Mouse (Mus musculus): ENCODE measurements around the gene Copz2.

DNA sequence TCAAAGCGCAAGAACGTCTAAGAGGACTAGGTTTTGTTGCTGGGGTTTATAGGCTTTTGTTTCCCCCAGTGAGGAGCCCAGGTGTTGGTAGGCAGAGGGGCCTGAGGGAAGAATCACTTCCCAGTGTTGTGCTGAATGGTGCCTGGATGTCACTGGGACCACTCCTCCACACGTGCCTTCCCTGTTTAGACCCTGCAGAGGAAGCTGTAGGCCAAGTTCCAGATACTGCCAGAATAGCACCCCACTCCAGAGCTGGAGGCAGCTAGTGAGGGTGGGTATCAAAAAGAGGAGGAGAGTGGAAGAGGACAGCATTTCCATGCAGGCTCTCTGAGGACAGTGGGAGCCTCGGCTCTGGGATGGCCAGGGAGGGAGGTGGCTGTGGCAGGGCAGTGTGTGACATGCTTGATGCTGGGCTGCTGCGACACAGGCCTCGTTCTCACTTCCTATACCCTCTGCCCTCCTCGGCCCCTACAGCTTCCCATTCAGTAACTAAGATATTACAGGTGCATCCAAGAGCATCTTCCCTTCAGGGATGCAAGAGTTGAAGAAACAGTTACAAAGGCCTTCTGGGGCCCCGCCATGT, 31.5 kb upstream of the Copz2 start:
- TF ChIP-seq ZC3H11A (IDR thresholded peaks at IDR 0.05; ENCODE audit: borderline replicate concordance, low read depth, low read length) (no peak), MAFK (IDR thresholded peaks at IDR 0.05; ENCODE audit: insufficient read depth, low read depth, low read length) (no peak), HCFC1 (IDR thresholded peaks at IDR 0.05; ENCODE audit: borderline replicate concordance, insufficient read depth, low read length) (no peak)

All from ES-E14 (cell line).